Mouse (Mus musculus) layer of hippocampus, postnatal 10 days (tissue): ENCODE results near the gene Mbd5. TPM values are rescaled to one million over a fixed set of nuclear protein-coding genes. Genes with fewer than 3 reads are reported as not detected.

Experiments used
- DNase-seq, 2 experiments: peaks; one replicate each; pipeline ENCODE4 v3.0.0; 2021; ENCODE audit warnings: low spot score in 2 of 2
- total RNA-seq, 2 experiments: library from RNA; stranded (reverse); gene quantifications; 2 replicates each; pipeline ENCODE4 v1.2.3; 2021

Gene Mbd5
- total RNA-seq, 2 experiments from 2014 or later: 96.6 to 100 TPM

- DNase-seq: no peak
Measured at GRCm38 (mm10) chr2:49335267-49335666, 386.0 kb downstream of the Mbd5 start.

- peak; percentile 25 to 31 for DNase-seq
Measured at GRCm38 (mm10) chr2:49344287-49344686, 395.0 kb downstream of the Mbd5 start.

DNA sequence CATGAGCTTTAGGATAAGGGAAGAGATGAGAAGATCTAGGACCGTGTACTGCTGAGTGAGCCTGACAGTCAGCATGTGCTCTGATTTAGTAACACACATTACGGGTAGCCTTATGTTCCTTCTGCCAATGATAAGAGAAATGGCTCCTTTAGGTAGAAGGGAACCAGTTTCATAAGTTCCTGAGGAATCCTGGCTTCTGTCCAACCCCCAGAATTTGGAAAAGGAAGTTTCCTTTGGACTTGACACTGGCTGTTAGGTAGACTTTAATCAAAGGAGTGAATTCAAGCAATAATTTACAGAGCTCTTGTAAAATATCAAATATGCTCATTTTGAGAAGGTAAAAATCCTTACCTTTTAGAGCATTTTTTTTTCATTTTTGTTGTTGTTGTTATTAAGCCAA lies 396.5 kb downstream of the Mbd5 start:
- DNase-seq: no peak

DNA sequence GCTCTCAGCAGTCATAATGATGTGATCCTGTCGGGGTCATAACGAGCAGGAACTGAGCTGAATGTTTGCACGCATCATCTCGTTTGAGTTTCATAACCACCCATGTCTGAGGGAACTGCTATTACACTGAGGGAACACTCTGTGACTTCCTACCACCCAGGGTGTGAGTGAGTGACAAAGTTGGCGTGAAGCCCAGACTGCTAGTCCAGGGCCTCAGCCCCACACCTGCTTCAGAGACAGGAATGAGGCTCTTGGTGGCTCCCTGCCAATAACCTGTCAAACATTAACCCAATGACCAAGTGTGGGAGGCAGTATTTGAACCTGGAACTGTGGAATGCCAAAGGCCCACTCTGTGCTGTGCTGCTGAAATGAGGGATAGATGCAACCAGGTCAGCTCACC lies 400.5 kb downstream of the Mbd5 start:
- DNase-seq: no peak

GRCm38 (mm10) chr2:49350852-49351251 lies 401.5 kb downstream of the Mbd5 start:
- DNase-seq: no peak

DNA sequence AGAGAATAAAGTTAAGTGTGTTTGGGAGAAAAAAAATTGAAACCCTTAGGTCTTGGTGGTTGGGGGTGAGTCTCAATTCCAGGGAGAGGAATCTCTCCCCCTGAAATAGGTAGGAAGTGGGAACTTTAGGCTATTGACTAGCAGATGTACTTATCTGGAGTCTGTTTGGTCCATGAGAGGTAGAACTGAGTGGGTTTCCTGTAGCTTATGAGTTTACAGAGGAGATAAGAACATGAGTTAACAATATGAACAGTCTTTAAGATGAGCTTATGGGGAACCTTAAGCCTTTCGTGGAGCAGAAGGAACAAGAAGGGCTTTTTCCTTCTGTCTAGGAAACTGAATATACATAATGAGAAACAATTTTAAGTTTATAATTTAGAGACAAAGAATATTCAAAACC lies 404.8 kb downstream of the Mbd5 start:
- DNase-seq: no peak

DNA sequence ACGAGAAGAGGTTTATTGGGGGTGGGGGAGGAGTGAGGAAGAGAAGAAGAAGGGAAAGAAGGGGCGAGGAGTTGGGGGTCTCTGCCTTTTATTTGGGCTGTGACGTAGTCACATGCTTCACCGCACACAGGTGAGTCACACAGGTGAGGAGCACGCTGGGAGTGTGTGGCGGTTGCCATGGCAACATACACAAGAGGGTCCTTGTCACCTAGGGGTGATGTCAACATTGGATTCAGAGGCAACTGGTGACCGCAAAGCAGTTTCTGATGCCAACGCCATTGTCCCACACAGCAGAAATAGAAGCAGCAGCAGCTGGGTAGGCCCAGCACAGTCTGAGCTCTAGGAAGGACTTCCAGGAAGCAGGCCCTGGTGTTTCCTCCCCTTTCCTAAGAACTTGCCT lies 406.6 kb downstream of the Mbd5 start:
- DNase-seq: no peak

- DNase-seq: no peak
Measured at GRCm38 (mm10) chr2:49358128-49358814, 409.0 kb downstream of the Mbd5 start.

DNA sequence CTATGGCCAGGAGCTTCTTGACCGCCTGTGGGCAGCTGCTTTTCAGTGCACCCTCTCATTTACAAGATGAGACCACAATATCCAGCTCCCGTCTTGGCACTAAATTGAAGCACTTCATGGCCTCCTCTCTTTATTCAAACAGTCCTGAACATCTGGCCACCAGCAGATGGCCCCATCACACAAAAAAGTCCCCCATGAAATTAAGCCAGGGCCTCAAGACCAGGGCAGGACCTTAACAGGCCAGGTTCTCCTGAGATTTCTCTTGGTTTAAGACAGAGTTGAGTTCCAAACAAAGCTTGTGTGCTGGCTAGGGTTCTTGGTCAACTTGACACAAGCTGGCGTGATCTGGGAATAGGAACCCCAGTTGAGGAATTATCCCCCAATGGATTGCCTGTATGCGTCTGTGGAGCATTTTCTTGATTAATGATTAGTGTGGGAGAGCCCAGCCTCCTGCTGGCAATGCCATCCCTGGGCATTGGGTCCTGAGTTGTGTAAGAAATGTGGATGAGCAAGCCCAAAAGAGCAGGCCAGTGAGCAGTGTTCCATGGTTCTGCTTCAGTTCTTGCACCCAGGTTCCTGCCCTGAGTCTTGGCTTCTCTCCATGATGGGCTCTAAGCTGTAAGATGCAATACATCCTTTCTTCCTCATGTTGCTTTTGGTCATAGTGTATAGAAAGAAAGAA lies 409.7 kb downstream of the Mbd5 start:
- DNase-seq: peak; percentile 11 to 39

DNA sequence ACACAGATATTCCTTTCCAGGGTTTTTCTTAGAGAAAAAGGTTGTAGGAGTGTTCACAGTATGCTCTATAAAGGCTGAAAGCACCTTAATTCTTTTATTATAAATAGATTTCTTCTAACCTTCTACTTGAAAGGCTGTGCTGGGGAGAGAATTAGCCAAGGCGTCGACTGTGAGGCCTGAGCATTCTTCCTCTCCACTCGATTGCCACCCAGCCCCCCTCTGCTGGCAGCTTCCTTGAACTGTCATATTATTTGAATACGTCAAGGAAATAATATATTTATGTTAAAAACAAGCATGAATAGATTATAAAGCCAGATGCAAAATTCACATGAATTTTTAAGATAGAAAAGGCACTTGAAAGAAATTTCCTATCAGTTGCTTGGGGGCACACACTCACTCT lies 410.4 kb downstream of the Mbd5 start:
- no peak for DNase-seq

DNA sequence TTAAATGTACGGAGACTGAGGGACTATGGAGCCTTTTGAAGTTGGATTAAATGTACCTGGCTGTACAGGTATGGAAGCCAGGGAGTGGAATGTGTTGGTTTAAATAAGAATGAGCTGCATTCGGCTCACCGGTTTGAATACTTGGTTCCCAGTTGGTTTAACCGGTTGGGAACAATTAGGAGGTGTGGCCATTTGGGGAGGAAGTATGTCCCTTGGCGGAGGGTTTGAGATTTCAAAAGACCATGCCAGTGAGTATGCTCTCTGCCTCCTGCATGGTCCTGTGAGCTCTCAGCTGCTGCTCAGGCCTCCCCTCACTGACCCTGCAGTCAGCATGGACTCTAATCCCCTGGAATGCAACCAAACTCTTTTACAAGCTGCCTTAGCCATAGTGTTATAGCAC lies 415.2 kb downstream of the Mbd5 start:
- DNase-seq: no peak

GRCm38 (mm10) chr2:49366878-49367545 lies 417.7 kb downstream of the Mbd5 start:
- DNase-seq: no peak

- no peak for DNase-seq
Measured at GRCm38 (mm10) chr2:49367546-49367917, 418.2 kb downstream of the Mbd5 start.

GRCm38 (mm10) chr2:49371632-49372031 lies 422.3 kb downstream of the Mbd5 start:
- no peak for DNase-seq

- no peak for DNase-seq
Measured at GRCm38 (mm10) chr2:49372586-49372985, 423.3 kb downstream of the Mbd5 start.

Other genes starting within 250 kb of the Mbd5 start
- gene Acvr2a, start 135.4 kb upstream of the Mbd5 start, total RNA-seq: 10 to 100 TPM; 50.6 to 52.3 TPM
- 10 to 100 TPM; 62.0 to 79.2 TPM for gene Orc4, start 769 bp downstream of the Mbd5 start, total RNA-seq